Mouse (Mus musculus) G1E (cell line): ENCODE measurements around the gene Pts. TPM values are rescaled to one million over a fixed set of nuclear protein-coding genes. Genes with fewer than 3 reads are reported as not detected.
A peak's percentile ranks its signal among the peaks of the same experiment; 100 is the strongest.

Source experiments
- ATAC-seq: 2 replicates; pipeline ENCODE4 v1.8.0; 2016; ENCODE audit warnings: mild to moderate bottlenecking; ENCODE audit not compliant: insufficient number of reproducible peaks, poor library complexity, low FRiP score, severe bottlenecking; ENCODE audit errors: extremely low read depth
- DNase-seq: peaks from one replicate; pipeline ENCODE4 v3.0.0; 2012; ENCODE audit warnings: low spot score
- H3K27me3 ChIP-seq: 2 replicates; pipeline ENCODE4 v1.6.1; 2012; ENCODE audit warnings: mild to moderate bottlenecking, low read length, inconsistent platforms; ENCODE audit not compliant: insufficient read depth
- H3K36me3 ChIP-seq: replicated peaks from 2 replicates; pipeline ENCODE3; 2012; ENCODE audit warnings: mild to moderate bottlenecking, inconsistent platforms
- H3K4me1 ChIP-seq: 2 replicates; pipeline ENCODE4 v1.6.1; 2012; ENCODE audit warnings: low read depth, low read length, inconsistent platforms, mixed read lengths; ENCODE audit not compliant: insufficient read depth
- H3K4me3 ChIP-seq: 2 replicates; pipeline ENCODE4 v1.5.1; 2012; ENCODE audit warnings: low read depth, mild to moderate bottlenecking, inconsistent platforms, low read length, moderate library complexity, mixed read lengths
- H3K9me3 ChIP-seq: replicated peaks from 2 replicates; pipeline ENCODE4 v1.6.1; 2012; ENCODE audit warnings: inconsistent platforms
- CTCF ChIP-seq: IDR thresholded peaks from 2 replicates; pipeline ENCODE4 v1.5.1; 2012; ENCODE audit warnings: low read depth, low read length, inconsistent platforms, mixed read lengths
- GATA1 ChIP-seq: IDR thresholded peaks from 2 replicates; pipeline ENCODE4 v1.6.1; 2012; ENCODE audit warnings: borderline replicate concordance, low read length, inconsistent platforms, mixed read lengths
- GATA2 ChIP-seq: IDR thresholded peaks from 2 replicates; pipeline ENCODE4 v1.6.1; 2012; ENCODE audit warnings: low read depth, low read length, inconsistent platforms, borderline replicate concordance
- POLR2AphosphoS5 ChIP-seq: IDR thresholded peaks from 2 replicates; pipeline ENCODE4 v1.6.1; 2012; ENCODE audit warnings: low read depth, low read length, inconsistent platforms; ENCODE audit not compliant: insufficient replicate concordance
- TAL1 ChIP-seq: conservative IDR thresholded peaks from 2 replicates; pipeline ENCODE4 v1.6.1; 2012; ENCODE audit warnings: low read depth, low read length, inconsistent platforms, mixed read lengths
- polyA plus RNA-seq: library from polyadenylated mRNA; stranded (reverse); fragments of >175 nt; gene quantifications from 2 replicates; pipeline ENCODE4 v1.2.3, GENCODE M21; 2012
- total RNA-seq, 2 experiments: library from RNA; stranded (forward) in 1 of 2; stranded (reverse) in 1 of 2; fragments of 200-1000 nt in 1 of 2; fragments of >200 nt in 1 of 2; fragmentation: Nextera tagmentation in 1 of 2; gene quantifications; 2 replicates each; pipeline ENCODE4 v1.2.3; 2014 to 2017

Pts gene
- total and polyA plus RNA-seq, 3 experiments = 14.6 to 52.3 (median 48.2) TPM

DNA sequence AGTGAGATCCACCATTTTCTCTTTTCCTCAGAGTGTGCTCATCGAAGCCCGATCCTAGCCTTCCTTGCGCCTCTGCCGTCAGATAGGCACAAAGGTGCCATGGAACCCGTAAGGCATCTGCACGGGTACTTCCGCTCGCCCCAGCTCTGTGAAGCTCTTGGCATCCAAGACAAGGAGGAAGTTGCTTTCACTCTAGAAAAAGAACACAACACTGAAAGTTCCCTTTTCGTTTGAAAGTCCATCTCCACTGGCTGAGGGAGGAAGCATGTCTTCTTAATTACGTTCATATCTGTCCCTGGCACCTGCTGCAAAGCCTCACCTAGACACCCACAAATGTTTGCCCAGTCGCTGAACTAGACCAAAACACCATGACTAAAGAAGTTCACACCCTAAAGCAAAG lies 4.8 kb upstream of the Pts start:
- Histone ChIP-seq H3K4me1 (peaks cover 10% of the 10 kb centered on the region), H3K4me3 (no peak overlapping the region; the same call in 1 of the 2 replicates), H3K36me3 (no peaks in the 10 kb centered on the region), H3K27me3 (peaks cover 13% of the 10 kb centered on the region), H3K9me3 (no peaks in the 10 kb centered on the region)
- DNase-seq = no peak
- ATAC-seq = no peak
- TF ChIP-seq CTCF (no peak), GATA1 (no peak), GATA2 (no peak), POLR2AphosphoS5 (no peak), TAL1 (no peak)

DNA sequence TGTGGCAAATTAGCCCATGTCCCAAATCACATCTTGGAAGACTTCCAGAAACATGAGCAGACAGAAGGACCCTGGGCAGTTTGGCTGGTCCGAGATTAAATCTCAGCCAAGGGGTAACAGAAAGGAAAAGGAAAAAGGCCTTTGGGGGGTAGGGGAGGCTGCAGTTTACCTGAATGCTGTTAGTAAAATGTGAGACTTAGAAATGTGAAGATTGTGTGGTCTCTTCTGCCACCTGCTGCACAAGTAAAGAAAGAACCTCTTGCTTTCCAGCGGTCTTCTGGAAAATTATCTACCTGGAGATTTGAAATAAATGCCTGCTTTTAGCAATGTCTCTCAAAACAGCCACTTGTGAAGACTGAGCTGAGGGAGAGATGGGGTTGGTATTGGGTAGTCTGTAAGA lies 2.4 kb upstream of the Pts start:
- H3K36me3 ChIP-seq = peaks cover 7% of the 10 kb centered on the region
- H3K27me3 ChIP-seq = peaks cover 7% of the 10 kb centered on the region
- no peak for DNase-seq
- no peaks in the 10 kb centered on the region for H3K9me3 ChIP-seq
- no peak for TF ChIP-seq POLR2AphosphoS5
- no peak for TF ChIP-seq GATA2
- TF ChIP-seq CTCF = no peak
- no peak for TF ChIP-seq GATA1
- TF ChIP-seq TAL1 = no peak
- H3K4me3 ChIP-seq = no peak overlapping the region
- no peak for ATAC-seq
- peaks cover 21% of the 10 kb centered on the region for H3K4me1 ChIP-seq

DNA sequence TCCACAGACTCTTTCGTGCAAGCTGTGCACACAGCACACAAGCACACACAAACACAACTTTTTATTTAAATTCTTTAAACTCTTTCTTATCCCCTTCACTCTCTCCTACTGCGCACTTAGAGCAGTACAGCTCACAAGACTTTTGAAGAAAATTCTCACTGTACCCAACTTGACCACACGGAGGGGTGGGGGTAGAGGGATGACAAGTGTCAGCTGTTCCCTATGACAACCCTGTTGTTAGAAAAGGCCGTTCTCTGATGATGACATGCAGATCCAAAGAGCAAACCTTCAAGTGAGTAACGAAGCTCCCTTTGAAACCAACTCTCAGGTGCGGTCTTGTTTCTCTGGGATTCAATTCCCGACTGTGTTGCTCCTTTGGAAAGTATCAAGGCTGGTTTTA lies 664 bp downstream of the Pts start:
- H3K27me3 ChIP-seq = no peaks in the 10 kb centered on the region
- H3K4me1 ChIP-seq = peaks cover 16% of the 10 kb centered on the region
- H3K9me3 ChIP-seq = no peaks in the 10 kb centered on the region
- DNase-seq = peak; percentile 20
- H3K4me3 ChIP-seq = peak overlapping the region; percentile 93
- ATAC-seq = no peak
- peaks cover 24% of the 10 kb centered on the region for H3K36me3 ChIP-seq
- TF ChIP-seq GATA2 = no peak
- no peak for TF ChIP-seq POLR2AphosphoS5
- TF ChIP-seq TAL1 = no peak
- no peak for TF ChIP-seq CTCF
- no peak for TF ChIP-seq GATA1

DNA sequence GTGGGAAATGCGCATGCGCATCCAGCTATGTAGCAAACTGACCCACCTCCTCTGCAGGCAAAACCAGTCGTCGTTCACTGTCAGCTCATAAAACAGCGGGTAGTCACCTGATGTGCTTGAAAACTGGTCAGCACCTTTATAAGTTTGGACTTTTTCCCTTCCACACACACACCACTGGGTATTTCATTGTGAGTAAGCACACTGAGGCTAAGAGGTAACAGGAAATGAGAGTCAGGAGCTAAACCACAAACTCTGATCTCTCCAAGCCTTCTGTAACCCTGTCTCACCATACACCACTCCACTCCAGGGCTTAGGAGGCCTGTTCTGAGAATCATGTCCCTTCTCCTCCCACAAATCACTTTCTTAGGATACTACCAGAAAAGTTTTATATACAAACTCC lies 2.9 kb downstream of the Pts start:
- TF ChIP-seq GATA2 (no peak), TAL1 (no peak), CTCF (no peak), POLR2AphosphoS5 (no peak), GATA1 (no peak)
- H3K27me3 ChIP-seq = no peaks in the 10 kb centered on the region
- H3K9me3 ChIP-seq = no peaks in the 10 kb centered on the region
- H3K4me1 ChIP-seq = peaks cover 18% of the 10 kb centered on the region
- peaks cover 39% of the 10 kb centered on the region for H3K36me3 ChIP-seq
- no peak overlapping the region for H3K4me3 ChIP-seq
- no peak for ATAC-seq
- DNase-seq = no peak

DNA sequence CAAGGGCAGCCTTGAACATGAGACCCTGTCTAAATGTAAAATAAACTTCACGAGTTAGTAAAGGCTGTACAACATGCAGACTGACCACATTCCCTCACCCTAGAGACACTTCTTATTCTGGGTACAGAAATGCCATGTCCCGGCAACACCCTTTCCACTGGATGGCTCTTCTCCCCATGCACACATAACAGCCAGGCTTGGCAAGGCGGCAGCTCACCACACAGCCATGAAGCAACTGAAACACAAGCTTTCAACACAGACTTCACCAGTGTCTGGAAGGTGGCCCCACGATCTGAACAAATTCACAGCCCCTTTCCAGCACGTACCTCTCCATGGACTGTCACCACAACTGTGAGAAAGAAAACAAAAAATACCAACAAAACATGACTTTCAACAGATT lies 3.6 kb downstream of the Pts start:
- Histone ChIP-seq H3K27me3 (no peaks in the 10 kb centered on the region), H3K36me3 (peaks cover 44% of the 10 kb centered on the region), H3K4me3 (no peak overlapping the region), H3K4me1 (peaks cover 19% of the 10 kb centered on the region), H3K9me3 (no peaks in the 10 kb centered on the region)
- DNase-seq = no peak
- TF ChIP-seq POLR2AphosphoS5 = no peak
- no peak for TF ChIP-seq GATA2
- TF ChIP-seq TAL1 = no peak
- TF ChIP-seq CTCF = no peak
- no peak for TF ChIP-seq GATA1
- ATAC-seq = no peak

DNA sequence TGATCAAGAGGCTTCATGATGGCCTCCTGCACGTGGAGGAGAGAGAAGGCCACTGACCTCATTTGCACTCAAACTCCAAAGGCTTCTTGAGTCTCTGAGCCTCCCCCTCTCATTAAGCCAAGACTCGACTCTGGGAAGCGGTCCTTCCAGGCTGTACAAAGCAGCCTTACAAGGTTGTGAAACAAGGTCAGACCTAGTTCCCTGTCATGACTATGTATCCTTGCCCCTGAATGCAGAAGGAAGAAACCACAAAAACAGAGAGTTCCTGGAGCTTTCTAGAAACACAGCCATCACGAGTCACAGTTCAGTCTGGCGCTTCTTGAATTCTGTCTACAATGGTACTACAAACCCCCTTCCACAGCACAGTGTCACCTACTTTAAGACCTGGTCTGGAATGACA lies 6.0 kb downstream of the Pts start:
- DNase-seq = no peak
- no peaks in the 10 kb centered on the region for H3K9me3 ChIP-seq
- H3K4me1 ChIP-seq = peaks cover 13% of the 10 kb centered on the region
- no peak overlapping the region for H3K4me3 ChIP-seq
- ATAC-seq = no peak
- peaks cover 44% of the 10 kb centered on the region for H3K36me3 ChIP-seq
- no peaks in the 10 kb centered on the region for H3K27me3 ChIP-seq
- TF ChIP-seq TAL1 (no peak), POLR2AphosphoS5 (no peak), GATA1 (no peak), GATA2 (no peak), CTCF (no peak)

- no peak for ATAC-seq
- no peaks in the 10 kb centered on the region for H3K27me3 ChIP-seq
Measured at GRCm38 (mm10) chr9:50521562-50521961, 7.0 kb downstream of the Pts start.

More at GRCm38 (mm10) chr9:50521562-50521961, 7.0 kb downstream of the Pts start:
- Histone ChIP-seq H3K4me3 (no peak overlapping the region), H3K9me3 (no peaks in the 10 kb centered on the region), H3K36me3 (peaks cover 37% of the 10 kb centered on the region), H3K4me1 (peaks cover 6% of the 10 kb centered on the region)
- DNase-seq = no peak
- TF ChIP-seq POLR2AphosphoS5 (no peak), TAL1 (no peak), GATA1 (no peak), CTCF (no peak), GATA2 (no peak)
